Mouse (Mus musculus): Measurements from ENCODE around the gene Ckm.

- TF ChIP-seq EP300 (IDR thresholded peaks at IDR 0.05; ENCODE audit: low read depth): no peak
- TF ChIP-seq CTCF (IDR thresholded peaks at IDR 0.05; ENCODE audit: low read depth): no peak
These were observed 15.7 kb upstream of the Ckm start for GRCm38 (mm10) chr7:19388699-19389413.

Data from liver, postnatal 0 days (tissue).